Mouse (Mus musculus): ENCODE measurements at regions not wholly inside any gene's neighbourhood (a gene's known extent, or its start where the extent isn't known, plus 50 kb on each side); places are given as distances from the start of the nearest gene placed in this dataset.
A peak's percentile ranks its signal among the peaks of the same experiment; 100 is the strongest.

DNA sequence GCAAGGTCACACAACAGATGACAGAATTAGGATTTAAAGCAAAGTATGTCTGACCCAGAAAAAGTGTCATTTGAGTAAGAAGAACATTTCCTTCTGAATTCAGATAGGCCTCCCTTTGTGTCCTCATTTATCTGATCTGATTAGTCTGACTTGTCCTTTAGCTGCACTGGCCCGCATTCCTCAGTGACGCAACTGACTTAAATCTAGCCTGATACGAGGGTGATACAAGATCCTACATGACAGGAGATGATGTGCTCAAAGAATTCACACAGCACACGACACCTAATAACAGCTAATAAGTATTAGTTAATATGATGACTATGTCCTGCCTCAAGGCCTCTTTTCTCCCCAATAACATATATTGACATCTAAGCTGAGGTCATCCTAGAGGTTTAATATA, 192.8 kb downstream of the Nuf2 start:
- DNase-seq (ENCODE audit: low read depth, low spot score): no peak

DNA sequence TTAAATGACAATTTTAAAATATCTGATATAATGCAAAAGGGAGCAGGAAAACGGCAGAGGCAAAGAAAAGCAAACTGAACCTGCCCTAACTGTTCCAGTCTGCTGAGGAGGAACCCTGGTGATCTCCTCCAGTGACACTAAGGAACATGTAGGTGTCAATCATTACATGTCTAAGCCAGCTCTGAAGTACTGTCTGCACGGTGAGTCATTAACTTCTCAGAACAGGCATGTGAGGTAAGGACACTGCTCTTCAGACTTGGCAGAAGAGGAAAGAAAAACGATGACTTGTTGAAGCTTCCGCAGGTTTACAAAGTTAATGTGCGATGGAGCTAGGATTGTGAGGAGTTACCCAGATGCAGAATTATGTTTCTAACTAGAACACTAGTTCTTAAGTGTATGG, 199.1 kb downstream of the Nuf2 start:
- no peak for DNase-seq (ENCODE audit: low read depth, low spot score)

DNA sequence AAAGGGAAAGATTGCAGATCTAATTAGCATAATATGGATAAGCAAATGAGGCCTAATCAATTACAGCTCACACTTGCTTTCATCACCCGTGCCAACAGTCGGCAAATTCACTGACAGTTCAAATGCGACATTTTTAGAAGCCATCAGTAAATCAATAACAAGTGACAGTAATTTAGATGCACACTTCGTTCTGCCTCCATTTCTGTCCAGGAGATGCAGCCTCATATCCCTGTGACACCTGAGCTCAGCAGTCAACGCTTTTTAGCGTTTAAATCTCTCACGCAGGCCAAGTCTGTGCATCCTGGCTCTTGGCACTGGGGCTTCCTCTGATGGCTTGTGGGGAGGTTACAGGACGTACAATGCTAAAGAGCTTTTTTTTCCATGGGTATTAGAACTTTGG, 218.0 kb downstream of the Nuf2 start:
- no peak for DNase-seq (ENCODE audit: low read depth, low spot score)

DNA sequence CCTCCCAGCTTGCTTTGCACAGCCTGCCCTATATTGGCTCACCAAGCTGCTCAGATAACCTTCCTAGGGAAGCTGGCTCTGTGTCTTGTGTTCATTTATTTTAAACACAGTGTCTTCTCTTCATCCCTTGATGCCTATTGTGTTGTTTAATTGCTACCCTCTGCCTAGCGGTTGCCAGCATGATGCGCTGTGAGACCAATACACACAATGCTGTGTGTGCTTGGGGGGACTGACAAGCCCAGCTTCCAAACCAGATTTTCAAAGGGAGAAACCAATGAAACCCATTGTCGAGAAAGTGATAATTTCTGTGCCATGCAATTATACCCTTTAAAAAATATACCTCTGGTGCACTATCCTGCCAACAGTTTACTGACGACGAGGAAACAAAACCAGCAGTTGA, 247.8 kb downstream of the Nuf2 start:
- peak; percentile 85 for DNase-seq (ENCODE audit: low read depth, low spot score)

DNA sequence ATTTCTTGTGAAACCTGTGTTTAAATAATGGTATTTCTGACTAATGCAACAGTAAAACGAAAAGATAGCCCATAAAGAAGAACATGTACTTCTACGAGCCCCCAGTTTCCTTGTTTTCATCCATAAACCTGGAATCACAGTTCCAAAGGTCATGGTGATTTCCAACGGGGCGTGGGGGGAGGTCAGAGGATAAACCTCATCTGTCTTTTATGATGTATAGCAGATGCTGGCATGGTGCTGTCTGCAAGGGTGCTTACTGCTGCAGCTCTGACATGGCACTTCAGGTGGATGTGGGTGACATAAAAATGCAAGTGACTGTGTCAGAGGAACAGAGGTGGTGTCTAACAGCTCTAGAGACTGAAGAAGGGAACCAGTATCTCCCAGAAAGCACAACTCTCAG, 260.5 kb downstream of the Nuf2 start:
- DNase-seq (ENCODE audit: low read depth, low spot score): no peak

DNA sequence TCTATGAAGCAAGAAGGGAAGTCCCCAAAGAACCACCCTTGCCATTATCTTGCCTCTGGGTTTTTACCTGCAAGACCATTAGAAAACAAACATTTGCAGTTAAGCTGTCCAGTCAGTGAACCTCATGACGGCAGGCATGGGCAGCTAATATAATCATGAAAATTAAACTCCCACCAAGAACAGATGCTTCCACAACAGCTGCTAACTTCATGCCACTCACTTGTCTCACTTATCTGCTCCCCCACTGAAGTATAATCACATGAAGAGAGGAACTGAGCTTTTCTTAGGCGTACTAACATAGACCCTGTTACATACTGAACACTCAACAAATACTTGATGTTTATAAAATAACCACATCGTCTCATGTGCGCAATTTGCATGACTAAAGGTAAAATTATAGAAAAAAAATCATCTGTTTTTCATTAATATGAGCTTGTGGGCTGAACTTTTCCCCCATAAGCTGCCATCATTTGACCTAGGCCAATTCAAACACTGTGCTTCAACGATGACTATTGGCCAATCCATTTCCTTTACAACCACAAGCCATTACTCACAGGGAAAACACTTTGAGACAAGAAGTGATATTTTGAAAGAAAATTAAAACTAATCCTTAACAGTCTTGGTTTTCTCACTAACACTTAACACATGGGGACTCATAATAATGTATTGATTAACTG, 267.1 kb downstream of the Nuf2 start:
- no peak for DNase-seq (ENCODE audit: low read depth, low spot score)

DNA sequence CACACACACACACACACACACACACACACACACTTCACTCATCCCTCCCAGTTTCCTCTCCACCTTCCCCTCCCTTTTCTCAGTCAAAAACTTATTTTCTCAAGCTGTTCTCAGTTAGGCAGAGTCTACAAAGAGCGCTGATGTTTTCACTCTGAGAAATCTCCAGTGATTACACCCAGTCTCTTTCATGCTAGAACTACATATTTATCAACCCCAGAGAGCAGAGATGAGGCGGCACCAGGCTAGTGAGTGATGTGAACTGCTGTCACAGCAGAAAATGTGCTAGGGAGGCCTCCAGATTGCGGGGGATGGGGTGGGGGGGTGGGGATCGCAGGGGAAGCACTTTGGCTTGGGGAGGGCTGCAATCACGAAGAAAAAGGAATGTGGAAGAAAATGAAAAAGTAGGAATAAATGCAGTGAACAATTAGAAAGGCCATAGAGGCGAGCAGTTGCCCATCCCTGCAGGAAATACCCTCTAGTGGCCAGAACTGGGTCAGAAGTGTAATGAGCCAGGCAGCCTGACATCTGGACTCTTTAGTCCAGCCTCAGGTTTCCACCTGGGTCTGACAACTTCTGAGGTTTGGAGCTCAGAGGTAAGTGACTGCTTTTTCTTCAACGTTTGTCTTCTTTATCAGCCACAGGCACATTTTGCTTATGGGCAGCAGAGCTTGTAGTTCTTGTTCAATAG, 276.9 kb downstream of the Nuf2 start:
- DNase-seq (ENCODE audit: low read depth, low spot score): peak; percentile 23

DNA sequence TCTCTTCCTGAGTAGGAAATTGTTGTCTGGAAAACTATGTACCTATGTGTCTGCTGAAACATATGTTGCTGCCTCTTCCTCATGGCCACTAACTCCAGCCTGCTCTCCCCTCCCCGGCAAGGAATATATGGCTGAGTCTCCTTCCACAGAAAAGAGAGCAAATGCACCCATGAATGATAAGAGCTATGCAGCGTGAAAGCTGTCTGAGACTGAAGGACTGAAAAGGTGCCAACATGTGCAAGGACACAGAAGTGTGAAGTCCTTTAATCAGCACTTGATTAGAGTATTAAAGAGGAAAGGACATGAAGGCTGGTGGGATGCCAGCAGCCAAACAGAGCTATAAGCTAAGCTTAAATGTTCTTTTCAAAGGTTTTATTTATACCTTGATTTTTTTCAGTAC, 279.1 kb downstream of the Nuf2 start:
- DNase-seq (ENCODE audit: low read depth, low spot score): no peak

DNA sequence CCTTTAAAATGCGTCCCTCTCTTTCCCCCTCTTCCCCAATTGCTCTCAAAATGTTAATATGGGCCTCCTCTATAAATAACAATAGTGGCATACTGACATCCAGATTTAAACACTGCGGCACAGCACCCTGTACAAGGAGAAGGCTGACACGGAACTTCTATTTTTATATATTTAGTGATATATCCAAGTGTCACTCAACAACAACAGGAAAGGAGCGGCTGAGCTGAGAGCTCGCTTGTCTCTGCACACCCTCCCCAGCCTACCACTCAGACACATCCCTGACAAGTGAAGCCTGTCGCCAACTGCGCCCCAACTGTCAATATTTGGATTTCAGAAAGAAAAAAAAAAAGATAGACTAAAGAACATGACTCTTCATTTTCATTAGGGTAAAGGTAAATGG, 282.2 kb downstream of the Nuf2 start:
- peak; percentile 24 for DNase-seq (ENCODE audit: low read depth, low spot score)

DNA sequence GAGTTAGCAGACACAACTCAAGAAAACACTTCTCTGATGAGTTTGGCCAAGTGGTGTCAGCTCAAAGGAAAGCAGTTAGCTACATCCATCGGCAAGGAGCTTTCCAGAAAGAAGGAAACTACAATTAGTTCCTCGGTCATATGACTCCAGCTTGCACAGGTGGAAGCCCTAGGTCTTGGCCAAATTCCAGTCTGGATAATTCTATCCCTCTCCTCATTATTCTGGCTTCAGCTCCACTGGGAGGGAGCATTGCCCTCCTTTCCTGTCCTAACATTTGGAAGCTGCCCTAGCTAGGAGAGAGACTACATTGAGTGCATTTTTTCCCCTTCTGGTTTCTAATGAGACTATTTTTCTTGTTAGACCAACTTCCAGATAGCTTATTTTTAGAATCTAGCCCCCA, 290.9 kb downstream of the Nuf2 start:
- DNase-seq (ENCODE audit: low read depth, low spot score): no peak

DNA sequence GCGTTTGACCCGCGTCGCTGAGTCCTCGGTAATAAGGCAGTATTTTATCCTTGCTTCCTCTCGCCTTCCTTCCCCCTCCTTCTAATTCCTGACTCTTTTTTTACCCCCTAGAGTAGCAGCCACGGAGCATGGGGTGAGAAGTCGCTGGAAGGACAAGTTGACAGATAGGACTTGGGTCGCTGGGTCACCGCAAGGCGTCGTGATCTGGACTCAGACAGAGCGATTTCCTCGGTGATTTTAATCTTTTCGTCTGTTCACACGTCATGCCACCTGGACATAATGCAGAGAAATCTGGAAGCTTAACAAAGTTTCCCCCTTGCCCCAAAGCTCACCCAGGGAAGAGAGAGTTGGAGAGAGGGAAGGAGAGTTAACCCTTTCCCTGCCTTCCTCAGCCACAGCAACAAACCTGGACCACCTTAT, 292.6 kb downstream of the Nuf2 start:
- no peak for DNase-seq (ENCODE audit: low read depth, low spot score)

DNA sequence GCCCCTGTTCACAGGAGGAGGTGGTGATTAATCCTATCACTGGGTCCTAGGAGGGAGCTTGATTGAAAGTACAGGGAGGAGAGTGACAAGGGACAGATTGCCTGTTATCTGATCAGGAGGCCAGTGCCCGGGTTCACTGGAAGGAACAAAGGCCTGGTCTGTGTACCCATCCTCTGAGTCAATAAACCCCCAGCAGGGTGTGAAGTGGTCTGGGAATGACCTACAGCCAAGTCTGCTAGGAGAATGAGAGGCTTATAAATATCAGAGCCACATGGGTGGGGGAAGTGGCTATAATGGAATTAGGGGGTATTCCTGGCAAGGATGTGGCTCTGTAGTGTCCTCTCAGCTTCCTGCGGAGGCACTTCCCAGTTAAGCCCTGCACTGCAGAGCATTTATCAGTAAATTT, 296.0 kb downstream of the Nuf2 start:
- no peak for DNase-seq (ENCODE audit: low read depth, low spot score)

DNA sequence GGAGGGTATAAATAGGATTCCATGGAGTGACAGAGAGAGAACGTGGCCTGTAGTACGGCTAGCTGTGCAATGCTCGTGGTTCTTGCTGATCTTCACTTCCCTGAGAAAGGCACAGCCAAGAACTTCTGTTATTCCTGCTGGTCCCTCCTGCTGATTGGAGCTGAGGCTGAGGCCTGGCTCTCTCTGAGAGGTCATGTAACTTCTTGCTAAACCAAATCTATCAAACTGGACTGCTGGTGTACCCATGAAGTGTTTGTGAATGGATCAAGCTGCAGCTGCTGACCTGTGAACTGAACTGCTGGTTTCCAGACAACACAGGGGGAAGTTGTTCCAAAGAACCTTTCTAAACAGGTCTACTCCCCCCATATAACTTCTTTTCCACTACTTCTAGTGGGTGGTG, 297.9 kb downstream of the Nuf2 start:
- DNase-seq (ENCODE audit: low read depth, low spot score): no peak

DNA sequence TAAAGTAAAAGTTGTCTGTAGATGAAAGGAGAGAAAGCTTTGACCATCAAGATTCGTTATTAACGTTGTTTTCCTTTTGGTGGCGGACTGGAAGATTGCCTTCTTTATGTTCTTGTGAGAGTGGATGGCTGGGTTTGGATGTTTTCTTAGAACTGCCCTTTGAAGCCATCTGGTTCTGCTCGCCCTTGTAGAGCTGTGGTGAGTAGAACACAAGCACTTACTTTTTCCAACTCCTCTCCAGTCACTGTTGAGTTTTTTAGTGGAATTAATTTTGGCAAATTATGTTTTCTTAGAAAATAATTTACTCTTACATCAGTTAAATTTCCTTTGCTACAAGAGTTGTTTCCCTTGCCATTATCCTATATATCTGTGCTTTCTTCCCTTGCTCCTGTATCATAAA, 301.2 kb downstream of the Nuf2 start:
- no peak for DNase-seq (ENCODE audit: low read depth, low spot score)

DNA sequence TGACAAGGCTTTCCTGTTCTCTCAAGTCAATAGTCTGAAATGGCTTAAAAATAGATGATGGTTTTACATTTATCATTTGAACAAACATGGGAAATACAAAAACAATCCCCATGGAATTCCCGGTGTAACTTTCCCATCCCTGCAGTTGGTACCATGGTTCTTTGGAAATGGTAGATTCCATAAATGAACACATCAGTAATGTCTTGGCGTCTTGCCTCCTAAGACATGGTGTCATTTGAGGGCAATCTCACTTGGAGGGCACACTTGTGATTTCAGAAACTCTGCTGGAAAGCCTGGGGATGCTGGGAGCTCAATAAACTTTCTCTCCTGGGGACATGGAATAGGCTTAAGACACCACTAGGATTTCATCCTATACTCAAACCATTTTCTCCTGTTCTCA, 306.8 kb downstream of the Nuf2 start:
- no peak for DNase-seq (ENCODE audit: low read depth, low spot score)

DNA sequence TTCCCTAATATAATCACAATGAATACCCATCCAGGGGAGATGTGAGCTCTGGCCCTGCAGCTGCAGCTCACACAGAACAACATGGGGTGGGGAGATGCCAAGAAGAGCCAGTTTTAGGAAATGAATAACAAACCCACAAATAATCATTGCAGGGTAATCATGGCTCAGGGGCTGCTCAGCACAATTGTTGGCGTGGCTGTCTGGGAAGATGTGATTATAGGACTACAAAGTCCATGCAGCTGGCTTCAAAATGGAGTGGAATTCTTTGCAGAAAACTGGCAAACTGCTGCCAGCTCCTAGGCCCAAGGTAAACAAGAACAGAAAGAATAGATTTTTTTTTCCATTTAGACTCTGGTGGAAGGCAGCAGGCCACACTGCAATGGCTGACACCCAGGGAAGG, 343.6 kb downstream of the Nuf2 start:
- peak; percentile 79 for DNase-seq (ENCODE audit: low read depth, low spot score)

DNA sequence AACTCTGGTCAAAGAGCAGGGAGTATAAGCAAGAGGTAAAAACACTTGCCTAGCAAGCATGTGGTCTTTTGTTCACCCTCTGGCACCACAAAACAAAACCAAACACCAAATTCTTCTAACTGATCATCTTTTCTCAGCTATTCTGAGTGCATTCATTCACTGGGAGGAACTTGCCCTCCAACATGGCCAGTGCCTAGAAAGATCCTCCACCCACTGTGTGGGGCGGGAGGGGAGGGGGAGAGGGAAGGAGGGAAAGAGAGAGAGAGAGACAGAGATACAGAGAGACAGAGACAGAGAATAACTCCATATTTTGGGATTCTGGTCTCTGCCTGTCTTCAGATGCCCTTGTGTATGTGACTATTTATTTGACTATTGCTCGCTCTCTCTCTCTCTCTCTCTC, 360.9 kb downstream of the Nuf2 start:
- DNase-seq (ENCODE audit: low read depth, low spot score): no peak

DNA sequence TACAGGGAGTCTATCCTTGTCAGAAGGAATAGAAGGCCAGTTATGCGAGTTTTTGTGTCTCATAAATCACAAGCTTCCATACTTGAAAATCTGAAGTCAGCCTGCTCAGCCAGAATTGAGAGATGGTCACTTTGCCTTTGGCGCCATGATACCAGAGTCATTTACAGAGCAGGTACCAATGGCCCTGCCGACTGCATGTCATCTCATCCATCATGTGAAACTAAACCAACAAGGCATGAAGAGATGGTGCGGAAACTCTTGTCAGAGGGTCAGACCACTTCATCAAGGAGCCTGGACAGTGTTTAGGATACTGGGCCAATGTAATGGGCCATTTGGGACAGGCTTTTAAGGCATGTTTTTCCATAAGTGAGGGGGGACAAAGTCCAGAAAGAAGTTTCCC, 363.2 kb downstream of the Nuf2 start:
- DNase-seq (ENCODE audit: low read depth, low spot score): no peak

DNA sequence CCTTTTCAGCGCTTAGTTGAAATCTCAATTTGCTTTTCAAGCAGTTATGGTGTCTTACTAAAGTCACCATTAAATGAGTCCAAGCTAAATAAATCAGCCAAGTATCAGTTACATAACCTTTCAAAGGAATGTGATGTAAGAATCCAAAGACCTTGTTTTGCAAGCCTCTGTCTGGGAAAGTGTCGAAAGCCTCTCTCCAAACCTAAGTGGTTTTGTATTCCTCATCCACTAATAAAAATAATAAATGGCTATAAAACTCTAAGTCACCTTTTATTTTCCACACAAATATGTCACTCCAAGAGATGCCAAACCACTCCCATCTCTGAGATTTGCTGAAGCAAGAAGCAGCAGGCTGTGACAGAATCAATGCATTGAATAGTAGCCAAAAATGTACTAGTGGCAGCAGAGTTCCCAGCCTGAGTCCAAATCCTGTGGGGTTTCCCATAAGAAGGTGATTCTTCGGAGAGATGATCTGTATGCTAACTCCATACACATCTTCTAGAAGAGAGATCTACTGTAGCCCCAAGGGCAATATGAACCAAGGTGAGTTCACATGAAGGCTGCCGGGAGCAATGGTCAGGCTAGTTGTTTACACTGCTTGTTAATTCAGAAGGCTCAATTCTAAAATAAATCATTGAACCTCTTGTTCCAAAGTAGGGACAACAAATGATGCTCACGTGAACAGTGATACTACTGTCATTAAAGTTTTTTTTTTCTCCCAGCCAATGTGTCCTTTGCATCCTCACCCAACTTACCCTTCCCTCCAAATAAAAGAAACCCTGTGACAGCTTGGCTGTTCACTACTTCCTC, 365.0 kb downstream of the Nuf2 start:
- no peak for DNase-seq (ENCODE audit: low read depth, low spot score)

DNA sequence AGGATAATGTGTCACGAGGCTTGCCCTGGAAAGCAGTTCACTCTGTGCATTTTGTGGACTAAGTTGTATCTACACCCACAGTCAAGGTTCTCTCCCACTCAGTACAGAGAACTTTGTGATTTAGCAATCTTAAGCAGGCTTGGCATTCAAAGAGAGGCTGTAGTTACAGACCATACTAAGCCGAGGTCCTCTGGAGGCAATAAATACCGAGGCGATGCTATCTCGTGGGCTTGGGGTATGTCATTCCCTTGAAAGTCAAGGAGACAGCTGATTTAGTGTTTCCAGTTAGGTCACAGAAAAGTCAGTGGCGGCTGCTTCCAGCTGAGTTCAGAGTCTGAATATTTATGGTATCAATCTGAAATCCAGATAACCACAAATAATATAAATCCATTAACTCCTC, 370.4 kb downstream of the Nuf2 start:
- peak; percentile 23 for DNase-seq (ENCODE audit: low read depth, low spot score)

DNA sequence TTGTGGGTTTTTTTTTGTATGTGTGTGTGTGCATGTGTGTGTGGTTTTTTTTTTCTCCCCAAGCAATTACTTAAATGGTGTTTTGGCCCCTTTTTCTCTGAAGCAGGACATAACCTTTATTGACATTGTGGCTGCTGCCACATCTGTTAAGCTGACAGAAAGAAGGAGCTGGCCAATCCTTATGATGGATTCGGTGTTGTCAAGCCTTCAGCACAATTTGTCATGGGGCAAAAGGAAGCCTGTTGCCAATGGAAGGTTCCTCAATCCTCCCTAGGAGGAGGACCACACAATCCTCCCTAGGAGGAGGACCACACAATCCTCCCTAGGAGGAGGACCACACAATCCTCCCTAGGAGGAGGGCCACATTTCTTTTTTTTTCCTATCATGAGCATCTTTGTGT, 371.0 kb downstream of the Nuf2 start:
- no peak for DNase-seq (ENCODE audit: low read depth, low spot score)

DNA sequence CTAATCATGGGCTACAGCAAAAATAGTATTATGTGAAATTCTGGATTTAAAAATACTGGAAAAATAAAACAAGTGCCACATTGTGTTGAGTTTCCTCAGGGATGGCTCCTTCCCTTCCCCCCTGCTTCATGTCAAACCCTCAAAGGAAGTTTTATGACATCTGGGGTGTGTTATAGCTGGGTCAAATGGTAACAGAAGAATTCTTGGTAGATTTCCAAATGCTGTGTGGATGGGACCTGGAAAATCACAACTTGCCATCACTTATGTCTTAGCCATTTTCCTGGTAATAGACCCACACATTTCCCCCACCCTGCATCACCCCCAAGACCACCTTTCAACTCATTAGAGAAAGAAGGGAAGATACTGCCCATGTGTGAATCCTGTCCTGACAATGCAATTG, 371.5 kb downstream of the Nuf2 start:
- DNase-seq (ENCODE audit: low read depth, low spot score): no peak

DNA sequence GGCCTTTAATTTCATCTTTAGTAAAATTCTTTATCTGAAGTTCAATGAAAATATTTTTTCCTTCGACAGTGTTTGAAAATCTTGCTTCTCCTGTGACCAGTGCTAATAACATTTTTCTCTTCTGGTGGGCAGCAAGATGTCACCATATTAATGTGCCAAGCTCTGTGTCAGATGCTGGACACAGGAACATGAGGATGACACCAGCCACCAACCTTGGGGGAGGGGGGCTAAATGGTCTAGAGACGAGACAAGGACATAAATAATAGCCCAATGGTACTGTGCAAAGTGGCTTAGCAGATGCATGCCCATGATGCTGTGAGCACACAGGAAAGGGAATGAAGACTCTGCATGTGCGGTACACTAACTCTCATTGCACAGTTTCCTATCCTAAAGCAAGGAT, 373.8 kb downstream of the Nuf2 start:
- DNase-seq (ENCODE audit: low read depth, low spot score): no peak
